In genomic region chr8:109961693-109962367, GRCm38 (mm10) we compare ENCODE assay signal across 8 mouse cellular contexts. TPM values are rescaled to one million over a fixed set of nuclear protein-coding genes. Genes with fewer than 3 reads are reported as not detected.
DNase-seq lines count a peak whose midpoint lies in the region; ATAC-seq and TF ChIP-seq lines count a peak whose summit lies in the region.

Gene Marveld3 (minus strand): TSS chr8:109962203.

- 3% methylated on average over 62 of the region's 64 CpGs for WGBS in hindbrain, embryonic 11.5 days
- WGBS in limb, embryonic 14.5 days: 3% methylated on average over 63 of the region's 64 CpGs
- WGBS in midbrain, embryonic 16.5 days: 2% methylated on average over 63 of the region's 64 CpGs

- H3K36me3 ChIP-seq in megakaryocyte, embryonic 14.5 days (replicated peaks; ENCODE audit: low read length): no peaks in the 10 kb centered on the region
- H3K36me3 ChIP-seq in hindbrain, embryonic 11.5 days (ENCODE audit: control insufficient read depth, insufficient read depth, low read length): no peaks in the 10 kb centered on the region
- H3K36me3 ChIP-seq in limb, embryonic 14.5 days (ENCODE audit: control insufficient read depth, insufficient read depth, low read length): no peaks in the 10 kb centered on the region
- H3K36me3 ChIP-seq in midbrain, embryonic 16.5 days (ENCODE audit: control insufficient read depth, insufficient read depth, low read length): no peaks in the 10 kb centered on the region

- peak; percentile 69 for DNase-seq in embryo, embryonic 11 days
- peak; percentile 84 for DNase-seq in hindbrain, embryonic 11.5 days (ENCODE audit: low spot score)
- DNase-seq in limb, embryonic 14.5 days (ENCODE audit: low spot score): no peak
- DNase-seq in thymus, postnatal 14 days: peak; percentile 49
- no peak for DNase-seq in MN1 (ENCODE audit: low spot score)

- H3K27me3 ChIP-seq in megakaryocyte, embryonic 14.5 days (replicated peaks): peaks cover 61% of the 10 kb centered on the region
- peaks cover 14% of the 10 kb centered on the region for H3K27me3 ChIP-seq in hindbrain, embryonic 11.5 days (ENCODE audit: control insufficient read depth, insufficient read depth, low read length)
- peaks cover 29% of the 10 kb centered on the region for H3K27me3 ChIP-seq in limb, embryonic 14.5 days (ENCODE audit: control insufficient read depth, insufficient read depth, low read length)
- H3K27me3 ChIP-seq in midbrain, embryonic 16.5 days (ENCODE audit: control insufficient read depth, insufficient read depth, low read depth, low read length): peaks cover 13% of the 10 kb centered on the region

- H3K4me3 ChIP-seq in megakaryocyte, embryonic 14.5 days (replicated peaks): peak within 1 kb of the TSS; percentile 89
- H3K4me3 ChIP-seq in hindbrain, embryonic 11.5 days (ENCODE audit: low read depth, low read length): peak within 1 kb of the TSS; percentile 40
- peak within 1 kb of the TSS; percentile 39 for H3K4me3 ChIP-seq in limb, embryonic 14.5 days (replicated peaks; ENCODE audit: low read length)
- peak within 1 kb of the TSS; percentile 43 for H3K4me3 ChIP-seq in midbrain, embryonic 16.5 days (ENCODE audit: low read depth, low read length)

- peak within 1 kb of the TSS; percentile 59 for H3K4me2 ChIP-seq in hindbrain, embryonic 11.5 days (replicated peaks; ENCODE audit: low read depth, low read length)
- peak within 1 kb of the TSS; percentile 61 for H3K4me2 ChIP-seq in limb, embryonic 14.5 days (replicated peaks; ENCODE audit: low read depth, low read length, severe bottlenecking)
- peak within 1 kb of the TSS; percentile 64 for H3K4me2 ChIP-seq in midbrain, embryonic 16.5 days (ENCODE audit: low read length)

- H3K4me1 ChIP-seq in megakaryocyte, embryonic 14.5 days: peaks cover 36% of the 10 kb centered on the region
- H3K4me1 ChIP-seq in hindbrain, embryonic 11.5 days (replicated peaks; ENCODE audit: control insufficient read depth, insufficient read depth, low read length): 0 out of 2 replicates have a peak, but pooled peaks cover 4% of the 10 kb centered on the region
- H3K4me1 ChIP-seq in limb, embryonic 14.5 days (ENCODE audit: control insufficient read depth, insufficient read depth, low read length): peaks cover 19% of the 10 kb centered on the region
- peaks cover 7% of the 10 kb centered on the region; the same call in 1 of the 2 replicates for H3K4me1 ChIP-seq in midbrain, embryonic 16.5 days (ENCODE audit: control insufficient read depth, insufficient read depth, low read length)

- no peak for TF ChIP-seq POLR2A in limb, embryonic 14.5 days (IDR thresholded peaks at IDR 0.05; ENCODE audit: borderline replicate concordance, extremely low read depth, insufficient read depth, insufficient read length)

- H3K9ac ChIP-seq in hindbrain, embryonic 11.5 days (ENCODE audit: low read depth, low read length): peak within 1 kb of the TSS; percentile 35; the same call in 1 of the 2 replicates
- H3K9ac ChIP-seq in limb, embryonic 14.5 days (ENCODE audit: low read depth, low read length, severe bottlenecking): peak within 1 kb of the TSS; percentile 45
- H3K9ac ChIP-seq in midbrain, embryonic 16.5 days (ENCODE audit: low read depth, low read length): peak within 1 kb of the TSS; percentile 48

- H3K27ac ChIP-seq in hindbrain, embryonic 11.5 days (ENCODE audit: low read depth, low read length): no peak within 1 kb of the TSS
- no peak within 1 kb of the TSS for H3K27ac ChIP-seq in limb, embryonic 14.5 days (replicated peaks; ENCODE audit: low read depth, low read length)
- no peak within 1 kb of the TSS for H3K27ac ChIP-seq in midbrain, embryonic 16.5 days (ENCODE audit: low read length)

- peaks cover 8% of the 10 kb centered on the region; the same call in 1 of the 2 replicates for H3K9me3 ChIP-seq in megakaryocyte, embryonic 14.5 days
- H3K9me3 ChIP-seq in hindbrain, embryonic 11.5 days (ENCODE audit: control insufficient read depth, low read length): no peaks in the 10 kb centered on the region
- no peaks in the 10 kb centered on the region for H3K9me3 ChIP-seq in limb, embryonic 14.5 days (ENCODE audit: control insufficient read depth, low read length)
- H3K9me3 ChIP-seq in midbrain, embryonic 16.5 days (replicated peaks; ENCODE audit: control insufficient read depth, low read length, poor library complexity, severe bottlenecking): no peaks in the 10 kb centered on the region

- ATAC-seq in megakaryocyte, adult 5-6 weeks (ENCODE audit: poor library complexity, severe bottlenecking): no peak
- peak; percentile 40; the same call in 1 of the 2 replicates for ATAC-seq in hindbrain, embryonic 11.5 days (ENCODE audit: low FRiP score)
- 0 out of 2 replicates have a peak, but pooled peaks have one; percentile 49 for ATAC-seq in limb, embryonic 14.5 days (ENCODE audit: low FRiP score, low read depth)
- peak; percentile 54; the same call in 1 of the 2 replicates for ATAC-seq in midbrain, embryonic 16.5 days

RNA-seq across cellular contexts. Expression of gene Marveld3, which starts in this region (rescaled TPM):
- not detected in 2 replicates for polyA plus RNA-seq in megakaryocyte, embryonic 14.5 days (2012; ENCODE audit: insufficient read depth, low replicate concordance)
- total RNA-seq in megakaryocyte, adult 5-6 weeks (2015): not detected in 2 replicates
- not detected in 2 replicates for total RNA-seq in megakaryocyte, adult 5-6 weeks (2017)
- polyA plus RNA-seq in hindbrain, embryonic 11.5 days (2014; fragmentation: Nextera tagmentation; extraction: Ambion mirVana): 0.52 and 0.82 TPM in 2 replicates
- polyA plus RNA-seq in limb, embryonic 14.5 days (2012; rRNA removed): 0.49 and 1.2 TPM in 2 replicates
- polyA plus RNA-seq in limb, embryonic 14.5 days (2014; fragmentation: Nextera tagmentation; extraction: Ambion mirVana): 2.4 and 3.1 TPM in 2 replicates
- polyA plus RNA-seq in midbrain, embryonic 16.5 days (2015; fragmentation: Nextera tagmentation; extraction: Ambion mirVana): 2.2 and 2.4 TPM in 2 replicates

Comparison
In these comparisons a context has a peak if more than half of its experiments do, and no peak if none do; other contexts are left out.
1. Peak in DNase-seq, ATAC-seq, H3K4me3 ChIP-seq, H3K9ac ChIP-seq and H3K4me2 ChIP-seq in hindbrain, embryonic 11.5 days; RNA of the gene not detected or under 1 TPM.
2. H3K4me3 ChIP-seq: peak in every context shown above with its lines; median percentile 89 in megakaryocyte, embryonic 14.5 days; 43 in midbrain, embryonic 16.5 days; 40 in hindbrain, embryonic 11.5 days; 39 in limb, embryonic 14.5 days.
3. DNase-seq: peak in embryo, embryonic 11 days (single experiment) and thymus, postnatal 14 days (single experiment); none in limb, embryonic 14.5 days (single experiment) and MN1 (single experiment).
4. Peak in every context shown above with its lines, with median percentiles within 50 percentile points of each other: H3K4me2 ChIP-seq and H3K9ac ChIP-seq.